Mouse (Mus musculus): Measurements from ENCODE around the gene Mogs.
A peak's percentile ranks its signal among the peaks of the same experiment; 100 is the strongest.

DNA sequence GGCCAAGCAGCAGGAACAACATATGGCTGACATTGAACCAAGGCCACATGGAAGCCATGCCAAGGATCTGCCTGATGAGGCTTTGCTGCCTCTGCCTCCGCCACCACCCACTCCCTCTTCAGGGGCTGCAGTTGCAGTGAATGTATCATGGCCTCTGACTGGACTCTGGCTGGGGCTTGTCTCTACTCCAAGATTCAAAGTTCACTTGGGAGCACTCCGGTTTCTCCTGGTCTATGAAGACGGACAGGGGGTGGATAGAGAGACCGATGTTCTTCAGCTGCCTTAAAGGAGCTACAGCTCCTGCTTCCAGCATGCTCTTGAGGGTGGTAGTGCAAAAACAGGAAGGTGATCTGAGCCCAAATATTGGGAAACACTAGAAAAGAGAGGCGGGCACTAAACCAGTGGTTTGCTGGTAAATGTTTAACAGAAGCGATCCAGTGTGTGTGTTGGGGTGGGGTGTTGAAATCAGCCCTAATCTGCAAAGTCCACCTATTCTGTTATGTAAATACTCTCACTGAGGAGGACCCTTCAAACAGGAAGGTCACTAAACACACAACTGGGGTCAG is 16.3 kb downstream of the Mogs start:
- no peak for TF ChIP-seq CTCF (IDR thresholded peaks at IDR 0.05; ENCODE audit: low read depth)
- peak; percentile 46; the same call in 1 of the 2 replicates for TF ChIP-seq EP300 (IDR thresholded peaks at IDR 0.05; ENCODE audit: low read depth)

Data from liver, postnatal 0 days (tissue).